Mouse (Mus musculus) ES-Bruce4 (cell line): ENCODE measurements around the gene Slc8b1. TPM values are rescaled to one million over a fixed set of nuclear protein-coding genes. Genes with fewer than 3 reads are reported as not detected.

ENCODE experiments used
- H3K27ac ChIP-seq: 2 replicates; pipeline ENCODE4 v1.5.1; 2012; ENCODE audit warnings: low read length, inconsistent platforms; ENCODE audit not compliant: insufficient read depth
- H3K27me3 ChIP-seq: 2 replicates; pipeline ENCODE4 v1.6.1; 2012; ENCODE audit warnings: mild to moderate bottlenecking, low read length, inconsistent platforms; ENCODE audit not compliant: control insufficient read depth, poor library complexity, insufficient read depth, severe bottlenecking
- H3K36me3 ChIP-seq: 2 replicates; pipeline ENCODE4 v1.6.1; 2012; ENCODE audit warnings: inconsistent platforms, mild to moderate bottlenecking, low read length, moderate library complexity; ENCODE audit not compliant: control insufficient read depth, poor library complexity, insufficient read depth, severe bottlenecking
- H3K4me1 ChIP-seq: one replicate; pipeline ENCODE4 v1.8.1; 2011; ENCODE audit warnings: low read length; ENCODE audit not compliant: control insufficient read depth, insufficient read depth
- H3K4me3 ChIP-seq: 2 replicates; pipeline ENCODE4 v1.5.1; 2011; ENCODE audit warnings: low read depth, mild to moderate bottlenecking, low read length
- H3K9ac ChIP-seq: 2 replicates; pipeline ENCODE4 v1.6.1; 2012; ENCODE audit warnings: low read depth, mild to moderate bottlenecking, inconsistent platforms; ENCODE audit not compliant: poor library complexity, severe bottlenecking
- H3K9me3 ChIP-seq: replicated peaks from 2 replicates; pipeline ENCODE4 v1.6.1; 2012; ENCODE audit warnings: mild to moderate bottlenecking, low read length, inconsistent platforms; ENCODE audit not compliant: control insufficient read depth, poor library complexity, insufficient read depth, severe bottlenecking
- CTCF ChIP-seq: IDR thresholded peaks from one replicate; pipeline ENCODE4 v1.8.1; 2011; ENCODE audit warnings: low read depth, low read length
- EP300 ChIP-seq: IDR thresholded peaks from 2 replicates; pipeline ENCODE4 v1.6.1; 2011; ENCODE audit warnings: low read depth, low read length; ENCODE audit not compliant: insufficient read depth
- POLR2A ChIP-seq: IDR thresholded peaks from one replicate; pipeline ENCODE4 v1.8.1; 2011; ENCODE audit warnings: low read length; ENCODE audit not compliant: insufficient read depth
- polyA plus RNA-seq: library from polyadenylated mRNA; stranded (reverse); fragments of >200 nt; gene quantifications from 2 replicates; pipeline ENCODE4 v1.2.4, GENCODE M21; 2011; ENCODE audit warnings: low read depth; ENCODE audit not compliant: missing spikeins, insufficient read depth, insufficient read length

The Slc8b1 gene
- polyA plus RNA-seq, 1 experiment, result 19.1 TPM

GRCm38 (mm10) chr5:120524736-120525135 lies 13.8 kb downstream of the Slc8b1 start:
- Histone ChIP-seq H3K4me3 (no peak overlapping the region), H3K9ac (no peak overlapping the region), H3K27me3 (no peaks in the 10 kb centered on the region), H3K4me1 (peaks cover 6% of the 10 kb centered on the region), H3K9me3 (no peaks in the 10 kb centered on the region), H3K36me3 (no peaks in the 10 kb centered on the region), H3K27ac (no peak overlapping the region; the same call in 1 of the 2 replicates)
- no peak for TF ChIP-seq CTCF
- TF ChIP-seq EP300, result no peak
- TF ChIP-seq POLR2A, result no peak

- Histone ChIP-seq H3K4me1 (peaks cover 6% of the 10 kb centered on the region), H3K27ac (no peak overlapping the region), H3K9ac (no peak overlapping the region), H3K9me3 (no peaks in the 10 kb centered on the region), H3K36me3 (no peaks in the 10 kb centered on the region), H3K4me3 (no peak overlapping the region), H3K27me3 (no peaks in the 10 kb centered on the region)
- peak; percentile 61; the same call in 1 of the 2 replicates for TF ChIP-seq EP300
- no peak for TF ChIP-seq POLR2A
- TF ChIP-seq CTCF, result peak; percentile 85
These were observed 14.8 kb downstream of the Slc8b1 start for GRCm38 (mm10) chr5:120525737-120526136.

GRCm38 (mm10) chr5:120526311-120526710 lies 15.3 kb downstream of the Slc8b1 start:
- no peak for TF ChIP-seq CTCF
- TF ChIP-seq EP300, result no peak
- TF ChIP-seq POLR2A, result no peak
- Histone ChIP-seq H3K4me3 (no peak overlapping the region), H3K27me3 (no peaks in the 10 kb centered on the region), H3K27ac (no peak overlapping the region), H3K9ac (no peak overlapping the region), H3K4me1 (peaks cover 6% of the 10 kb centered on the region), H3K36me3 (no peaks in the 10 kb centered on the region), H3K9me3 (no peaks in the 10 kb centered on the region)

- H3K4me3 ChIP-seq, result no peak overlapping the region
- H3K36me3 ChIP-seq, result no peaks in the 10 kb centered on the region
- no peaks in the 10 kb centered on the region for H3K27me3 ChIP-seq
- no peak overlapping the region for H3K27ac ChIP-seq
- H3K4me1 ChIP-seq, result peaks cover 6% of the 10 kb centered on the region
- H3K9me3 ChIP-seq, result no peaks in the 10 kb centered on the region
- H3K9ac ChIP-seq, result no peak overlapping the region
- TF ChIP-seq CTCF (no peak), POLR2A (no peak), EP300 (no peak)
These were observed 16.5 kb downstream of the Slc8b1 start for GRCm38 (mm10) chr5:120527296-120527964.

GRCm38 (mm10) chr5:120531631-120532030 lies 20.7 kb downstream of the Slc8b1 start:
- H3K9ac ChIP-seq, result no peak overlapping the region
- no peaks in the 10 kb centered on the region for H3K36me3 ChIP-seq
- H3K4me3 ChIP-seq, result no peak overlapping the region
- H3K9me3 ChIP-seq, result no peaks in the 10 kb centered on the region
- peaks cover 3% of the 10 kb centered on the region for H3K4me1 ChIP-seq
- no peak overlapping the region for H3K27ac ChIP-seq
- no peaks in the 10 kb centered on the region for H3K27me3 ChIP-seq
- no peak for TF ChIP-seq POLR2A
- no peak for TF ChIP-seq CTCF
- no peak for TF ChIP-seq EP300

- no peak overlapping the region for H3K9ac ChIP-seq
- no peaks in the 10 kb centered on the region for H3K27me3 ChIP-seq
These were observed 23.2 kb downstream of the Slc8b1 start for GRCm38 (mm10) chr5:120534071-120534685.

More at GRCm38 (mm10) chr5:120534071-120534685, 23.2 kb downstream of the Slc8b1 start:
- H3K9me3 ChIP-seq, result no peaks in the 10 kb centered on the region
- no peaks in the 10 kb centered on the region for H3K36me3 ChIP-seq
- H3K4me3 ChIP-seq, result no peak overlapping the region
- H3K4me1 ChIP-seq, result peaks cover 3% of the 10 kb centered on the region
- TF ChIP-seq EP300 (no peak), POLR2A (no peak), CTCF (no peak)
- H3K27ac ChIP-seq, result no peak overlapping the region
